Mouse (Mus musculus) activated CD4-positive, CD25-positive, alpha-beta regulatory T cell, adult 4 months (primary cell): Measurements from ENCODE around the gene Lipt2. TPM values are rescaled to one million over a fixed set of nuclear protein-coding genes. Genes with fewer than 3 reads are reported as not detected.

Experiments
- ATAC-seq: one replicate; pipeline ENCODE4 v1.8.0; 2017
- polyA plus RNA-seq, 2 experiments: library from polyadenylated mRNA; unstranded; fragments of 100-300 nt; shearing (Covaris generic); gene quantifications; one replicate each; pipeline ENCODE4 v1.2.1; 2017

Gene Lipt2
- polyA plus RNA-seq, 2 experiments from 2014 or later = 0.56 TPM; not detected in 1

GRCm38 (mm10) chr7:100176269-100176668 lies 17.2 kb downstream of the Lipt2 start, which contains the start of gene Kcne3:
Kcne3 (plus strand) TSS chr7:100176502.
- ATAC-seq = no peak

GRCm38 (mm10) chr7:100178016-100178890 lies 19.2 kb downstream of the Lipt2 start:
- ATAC-seq = no peak

GRCm38 (mm10) chr7:100178891-100179233 lies 19.8 kb downstream of the Lipt2 start:
- no peak for ATAC-seq

- ATAC-seq = no peak
Observed at GRCm38 (mm10) chr7:100179394-100179793, 20.3 kb downstream of the Lipt2 start.

GRCm38 (mm10) chr7:100179836-100180407 lies 20.8 kb downstream of the Lipt2 start:
- ATAC-seq = no peak

GRCm38 (mm10) chr7:100181176-100181575 lies 22.1 kb downstream of the Lipt2 start:
- ATAC-seq = no peak

- no peak for ATAC-seq
Observed at GRCm38 (mm10) chr7:100181614-100182013, 22.5 kb downstream of the Lipt2 start.

GRCm38 (mm10) chr7:100182388-100182787 lies 23.3 kb downstream of the Lipt2 start:
- no peak for ATAC-seq

GRCm38 (mm10) chr7:100187601-100188000 lies 28.5 kb downstream of the Lipt2 start:
- no peak for ATAC-seq

GRCm38 (mm10) chr7:100190167-100190566 lies 31.1 kb downstream of the Lipt2 start:
- no peak for ATAC-seq

- ATAC-seq = no peak
Observed at GRCm38 (mm10) chr7:100190778-100191177, 31.7 kb downstream of the Lipt2 start.

- no peak for ATAC-seq
Observed at GRCm38 (mm10) chr7:100201191-100201590, 42.1 kb downstream of the Lipt2 start.

- no peak for ATAC-seq
Observed at GRCm38 (mm10) chr7:100203616-100204015, 44.5 kb downstream of the Lipt2 start.

- no peak for ATAC-seq
Observed at GRCm38 (mm10) chr7:100204871-100205270, 45.8 kb downstream of the Lipt2 start.

- ATAC-seq = no peak
Observed at GRCm38 (mm10) chr7:100206144-100206543, 47.1 kb downstream of the Lipt2 start.

GRCm38 (mm10) chr7:100207886-100208285 lies 48.8 kb downstream of the Lipt2 start:
- no peak for ATAC-seq

Other genes starting within 250 kb of the Lipt2 start
- 1 to 10 TPM; 6.0 to 6.6 TPM for gene Rnf169, start 178.8 kb upstream of the Lipt2 start, polyA plus RNA-seq
- not detected for gene Chrdl2, start 153.1 kb upstream of the Lipt2 start, polyA plus RNA-seq
- gene Pold3, start 37.7 kb upstream of the Lipt2 start, polyA plus RNA-seq = 10 to 100 TPM; 40.6 to 44.4 TPM
- gene Kcne3, start 17.2 kb downstream of the Lipt2 start, polyA plus RNA-seq = not detected
- gene Pgm2l1, start 68.1 kb downstream of the Lipt2 start, polyA plus RNA-seq = 1 to 10 TPM; 3.7 to 3.8 TPM
- under 1 TPM in 1 of 2 experiments, not detected in 1; 0.26 TPM for gene P4ha3, start 126.2 kb downstream of the Lipt2 start, polyA plus RNA-seq
- 10 to 100 TPM; 29.3 to 30.8 TPM for gene C2cd3, start 213.0 kb downstream of the Lipt2 start, polyA plus RNA-seq
- gene Ppme1, start 213.0 kb downstream of the Lipt2 start, polyA plus RNA-seq = 10 to 100 TPM; 21.7 to 27.2 TPM